Mouse (Mus musculus) liver, postnatal 0 days (tissue): ENCODE measurements around the gene Grik2. TPM values are rescaled to one million over a fixed set of nuclear protein-coding genes. Genes with fewer than 3 reads are reported as not detected.
A peak's percentile ranks its signal among the peaks of the same experiment; 100 is the strongest.

ENCODE experiments used
- ATAC-seq: fragments of 200-750 bp; cut with Nextera tagmentation; 2 replicates; pipeline ENCODE4 v1.8.0; 2017; ENCODE audit warnings: mild to moderate bottlenecking, moderate library complexity
- DNase-seq: peaks from one replicate; pipeline ENCODE4 v3.0.0-alpha.2; 2016
- H3K27ac ChIP-seq: fragments of 300-500 bp; sonication (generic); 2 replicates; pipeline ENCODE4 v1.5.1; 2014; ENCODE audit warnings: antibody characterized with exemption, moderate library complexity, mild to moderate bottlenecking, low read depth
- H3K27me3 ChIP-seq: fragments of 300-500 bp; sonication (generic); 2 replicates; pipeline ENCODE4 v1.6.1; 2014; ENCODE audit warnings: low read length, control low read depth, mixed read lengths; ENCODE audit not compliant: insufficient read depth
- H3K36me3 ChIP-seq: fragments of 300-500 bp; sonication (generic); replicated peaks from 2 replicates; pipeline ENCODE4 v1.6.1; 2014; ENCODE audit warnings: mild to moderate bottlenecking, control low read depth, low read length, moderate library complexity, mixed read lengths; ENCODE audit not compliant: insufficient read depth
- H3K4me1 ChIP-seq: fragments of 300-500 bp; sonication (generic); 2 replicates; pipeline ENCODE4 v1.6.1; 2014; ENCODE audit warnings: antibody characterized with exemption, mild to moderate bottlenecking, control low read depth; ENCODE audit not compliant: insufficient read depth
- H3K4me2 ChIP-seq: fragments of 300-500 bp; sonication (generic); 2 replicates; pipeline ENCODE4 v1.6.1; 2014; ENCODE audit warnings: low read depth, mild to moderate bottlenecking, low read length, moderate library complexity, mixed read lengths
- H3K4me3 ChIP-seq: fragments of 300-500 bp; sonication (generic); 2 replicates; pipeline ENCODE4 v1.5.1; 2014; ENCODE audit warnings: low read depth, low read length
- H3K9ac ChIP-seq: fragments of 300-500 bp; sonication (generic); replicated peaks from 2 replicates; pipeline ENCODE4 v1.6.1; 2014; ENCODE audit warnings: mild to moderate bottlenecking, moderate library complexity
- H3K9me3 ChIP-seq: fragments of 300-500 bp; sonication (generic); 2 replicates; pipeline ENCODE4 v1.6.1; 2016; ENCODE audit warnings: mild to moderate bottlenecking, control low read depth, low read length, mixed read lengths
- CTCF ChIP-seq: sonication (generic); IDR thresholded peaks from 2 replicates; pipeline ENCODE4 v1.5.1; 2016; ENCODE audit warnings: antibody characterized with exemption, low read depth
- EP300 ChIP-seq: IDR thresholded peaks from 2 replicates; pipeline ENCODE4 v1.6.1; 2016; ENCODE audit warnings: antibody characterized with exemption, low read depth, mild to moderate bottlenecking
- WGBS: fragments of 180-500 bp; shearing (Covaris S2); extraction: QIAGEN DNeasy Blood & Tissue Kit; methylation state at CpG from one replicate; pipeline ENCODE4 v1.1.7; 2014; ENCODE audit not compliant: insufficient replicate concordance; 5-methylcytosine and 5-hydroxymethylcytosine counted together
- polyA plus RNA-seq: library from polyadenylated mRNA; unstranded; fragments of >200 nt; fragmentation: Nextera tagmentation; extraction: Ambion mirVana; gene quantifications from 2 replicates; pipeline ENCODE4 v1.2.1, GENCODE M21; 2015

Gene Grik2
- polyA plus RNA-seq, 1 experiment from 2014 or later = not detected

DNA sequence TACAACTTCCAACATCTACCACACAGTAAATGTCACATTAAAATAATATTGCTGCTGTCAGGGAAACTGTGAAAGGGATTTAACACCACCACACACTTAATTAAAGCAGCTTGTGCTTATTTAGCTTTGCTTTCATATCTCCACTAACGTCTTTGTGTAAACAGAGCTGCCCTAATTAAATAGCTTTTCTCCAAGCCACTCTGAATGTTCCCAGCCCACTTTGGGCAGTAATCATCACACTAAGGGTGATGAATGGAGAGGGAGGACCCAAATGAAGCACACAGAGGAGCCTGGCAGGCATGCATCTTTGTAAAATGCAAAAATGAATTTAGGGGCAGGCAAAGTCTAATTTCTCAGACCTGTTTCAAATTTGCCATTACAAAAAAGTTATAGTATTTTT is 657.3 kb downstream of the Grik2 start:
- Histone ChIP-seq H3K27ac (no peak overlapping the region), H3K4me1 (no peaks in the 10 kb centered on the region), H3K36me3 (no peaks in the 10 kb centered on the region), H3K9ac (no peak overlapping the region), H3K27me3 (no peaks in the 10 kb centered on the region), H3K4me3 (no peak overlapping the region), H3K9me3 (no peaks in the 10 kb centered on the region), H3K4me2 (no peak overlapping the region)
- DNase-seq (no peak), ATAC-seq (no peak)
- 13% methylated on average over 1 of the region's 1 CpGs for WGBS
- TF ChIP-seq EP300 (no peak), CTCF (no peak)

DNA sequence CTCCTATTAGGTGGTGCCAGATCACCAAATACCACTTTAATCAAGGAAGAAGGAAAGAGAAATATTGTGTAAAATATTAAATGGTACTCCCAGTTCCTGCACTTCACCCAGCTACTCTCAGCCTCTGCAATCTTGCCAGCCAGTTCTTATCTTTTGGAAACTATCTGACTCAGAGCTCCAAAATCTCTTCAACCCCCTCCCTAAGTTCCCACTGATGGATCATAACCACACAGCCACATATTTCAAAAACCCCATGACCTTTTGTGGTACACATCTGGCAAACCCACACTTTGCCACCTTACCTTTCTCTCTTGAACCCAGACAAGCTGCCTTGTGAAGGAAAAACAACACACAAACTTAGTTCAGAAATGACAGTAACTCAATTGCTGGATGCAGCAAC is 738.2 kb downstream of the Grik2 start:
- H3K27me3 ChIP-seq = no peaks in the 10 kb centered on the region
- no peak overlapping the region for H3K4me3 ChIP-seq
- H3K36me3 ChIP-seq = no peaks in the 10 kb centered on the region
- TF ChIP-seq EP300 (no peak), CTCF (no peak)
- H3K9me3 ChIP-seq = no peaks in the 10 kb centered on the region
- no peak for DNase-seq
- no peaks in the 10 kb centered on the region for H3K4me1 ChIP-seq
- no peak overlapping the region for H3K9ac ChIP-seq
- no peak overlapping the region for H3K27ac ChIP-seq
- no peak for ATAC-seq
- no peak overlapping the region for H3K4me2 ChIP-seq

DNA sequence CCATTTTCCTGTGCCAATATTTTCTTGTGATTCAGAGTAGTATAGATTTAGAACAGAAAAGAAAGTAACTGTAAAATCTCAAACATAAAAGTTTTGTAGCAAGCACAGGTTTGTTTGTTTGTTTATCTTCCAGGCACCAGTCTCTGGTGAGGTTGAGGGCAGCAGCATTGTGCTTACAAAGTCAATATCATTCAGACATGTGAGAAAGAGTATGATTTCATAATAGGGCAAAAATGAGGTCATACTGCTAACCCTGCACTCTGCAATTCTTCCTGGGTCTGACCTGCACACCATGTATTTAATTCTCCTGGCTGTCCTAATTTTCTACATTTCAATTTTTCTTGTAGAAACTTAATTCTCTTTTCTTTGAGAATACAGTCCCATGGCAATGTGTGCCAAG is 739.2 kb downstream of the Grik2 start:
- Histone ChIP-seq H3K4me1 (no peaks in the 10 kb centered on the region), H3K4me2 (no peak overlapping the region), H3K9me3 (no peaks in the 10 kb centered on the region), H3K36me3 (no peaks in the 10 kb centered on the region), H3K9ac (no peak overlapping the region), H3K27ac (no peak overlapping the region), H3K4me3 (no peak overlapping the region), H3K27me3 (no peaks in the 10 kb centered on the region)
- DNase-seq (no peak), ATAC-seq (peak; percentile 43; the same call in 1 of the 2 replicates)
- no peak for TF ChIP-seq EP300
- no peak for TF ChIP-seq CTCF
